Mouse (Mus musculus): ENCODE results near the gene A230050P20Rik.

Gene A230050P20Rik

GRCm38 (mm10) chr9:20894629-20895028 is 26.2 kb downstream of the A230050P20Rik start:
- in situ Hi-C loops (cut with MboI), result loop anchor here (10.0 kb wide), 2 partner anchors 110 to 250 kb away; partner anchors contain the start of genes Cdc37 and Mrpl4

- in situ Hi-C loops (cut with MboI), result loop anchor here (10.0 kb wide), 2 partner anchors 109 to 249 kb away; partner anchors contain the start of genes Cdc37 and Mrpl4
These were observed 26.9 kb downstream of the A230050P20Rik start for GRCm38 (mm10) chr9:20895382-20895781.

- in situ Hi-C loops (cut with MboI), result loop anchor here (10.0 kb wide), 2 partner anchors 107 to 247 kb away; partner anchors contain the start of genes Cdc37 and Mrpl4
These were observed 29.5 kb downstream of the A230050P20Rik start for GRCm38 (mm10) chr9:20897736-20898510.

- in situ Hi-C loops (cut with MboI), result loop anchor here (10.0 kb wide), 2 partner anchors 106 to 246 kb away; partner anchors contain the start of genes Cdc37 and Mrpl4
These were observed 30.1 kb downstream of the A230050P20Rik start, which contains the start of gene Eif3g for GRCm38 (mm10) chr9:20898511-20899073. Eif3g (minus strand) TSS chr9:20898623.

GRCm38 (mm10) chr9:20901466-20902173 is 33.2 kb downstream of the A230050P20Rik start:
- in situ Hi-C loops (cut with MboI), result no loop called here

GRCm38 (mm10) chr9:20902174-20902491 is 33.7 kb downstream of the A230050P20Rik start:
- in situ Hi-C loops (cut with MboI), result no loop called here

GRCm38 (mm10) chr9:20909948-20910347 is 41.5 kb downstream of the A230050P20Rik start:
- in situ Hi-C loops (cut with MboI), result no loop called here

GRCm38 (mm10) chr9:20916160-20916559 is 47.7 kb downstream of the A230050P20Rik start:
- in situ Hi-C loops (cut with MboI), result no loop called here

GRCm38 (mm10) chr9:20923258-20923657 is 54.8 kb downstream of the A230050P20Rik start:
- in situ Hi-C loops (cut with MboI), result no loop called here
